Mouse (Mus musculus): Measurements from ENCODE around the gene Adipoq.

GRCm38 (mm10) chr16:23181487-23181886 lies 35.2 kb downstream of the Adipoq start:
- no peak for TF ChIP-seq CTCF (conservative IDR thresholded peaks at IDR 0.05; ENCODE audit: insufficient read depth, insufficient read length, low read depth, low read length)
- TF ChIP-seq POLR2A (IDR thresholded peaks at IDR 0.05; ENCODE audit: low read depth, low read length) = no peak

All from kidney, adult 2 months (tissue).